Mouse (Mus musculus): ENCODE measurements around the gene Rbsn. TPM values are rescaled to one million over a fixed set of nuclear protein-coding genes. Genes with fewer than 3 reads are reported as not detected.

Rbsn gene
- polyA plus RNA-seq (2015; fragmentation: Nextera tagmentation; extraction: Ambion mirVana) = 13.6 and 14.7 TPM in 2 replicates

DNA sequence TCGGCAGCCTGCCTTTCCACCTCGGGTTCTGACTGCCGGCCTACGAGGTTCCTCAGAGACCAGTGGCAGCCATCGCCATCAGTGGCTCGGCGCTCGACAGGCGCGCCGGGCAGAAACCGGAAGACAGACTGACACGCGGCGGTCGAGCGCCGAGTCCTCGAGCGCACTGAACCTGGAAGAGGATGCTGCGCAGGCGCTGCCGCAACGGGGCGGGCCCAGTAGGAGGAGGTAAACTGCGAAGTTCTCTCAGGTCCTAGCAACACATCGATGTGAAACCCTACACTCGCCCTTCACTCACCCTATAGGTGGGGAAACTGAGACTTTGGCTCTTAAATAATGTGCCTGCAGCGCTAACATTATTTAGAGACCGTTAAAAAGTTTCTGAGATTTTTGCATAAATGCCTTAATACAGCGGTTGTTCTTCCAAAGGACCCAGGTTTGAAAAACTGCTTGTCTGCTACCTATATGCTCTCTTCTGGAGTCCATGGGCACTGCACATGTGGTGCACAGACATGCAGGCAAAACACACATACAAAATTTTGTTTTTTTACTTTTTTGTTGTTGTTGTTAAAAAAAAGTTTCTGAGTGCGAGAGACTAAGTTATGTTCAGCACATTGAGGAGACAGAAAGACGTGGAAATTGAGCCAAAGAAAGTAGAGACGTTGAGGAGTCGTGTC lies at the start of gene Rbsn:
TSS of gene Rbsn (minus strand) at position 153 of the 677 bp plus-strand sequence.
- no peaks in the 10 kb centered on the region for H3K9me3 ChIP-seq
- WGBS = 9% methylated on average over 35 of the region's 35 CpGs
- H3K27me3 ChIP-seq (replicated peaks) = no peaks in the 10 kb centered on the region
- H3K4me3 ChIP-seq = peak within 1 kb of the TSS; percentile 79
- peak within 1 kb of the TSS; percentile 80 for H3K27ac ChIP-seq (replicated peaks)
- ATAC-seq (ENCODE audit: extremely low read depth, insufficient number of reproducible peaks, low FRiP score, low TSS enrichment) = peak; percentile 86
- peaks cover 16% of the 10 kb centered on the region for H3K36me3 ChIP-seq
- peaks cover 16% of the 10 kb centered on the region for H3K4me1 ChIP-seq
- H3K9ac ChIP-seq = peak within 1 kb of the TSS; percentile 96
- peak within 1 kb of the TSS; percentile 97 for H3K4me2 ChIP-seq

DNA sequence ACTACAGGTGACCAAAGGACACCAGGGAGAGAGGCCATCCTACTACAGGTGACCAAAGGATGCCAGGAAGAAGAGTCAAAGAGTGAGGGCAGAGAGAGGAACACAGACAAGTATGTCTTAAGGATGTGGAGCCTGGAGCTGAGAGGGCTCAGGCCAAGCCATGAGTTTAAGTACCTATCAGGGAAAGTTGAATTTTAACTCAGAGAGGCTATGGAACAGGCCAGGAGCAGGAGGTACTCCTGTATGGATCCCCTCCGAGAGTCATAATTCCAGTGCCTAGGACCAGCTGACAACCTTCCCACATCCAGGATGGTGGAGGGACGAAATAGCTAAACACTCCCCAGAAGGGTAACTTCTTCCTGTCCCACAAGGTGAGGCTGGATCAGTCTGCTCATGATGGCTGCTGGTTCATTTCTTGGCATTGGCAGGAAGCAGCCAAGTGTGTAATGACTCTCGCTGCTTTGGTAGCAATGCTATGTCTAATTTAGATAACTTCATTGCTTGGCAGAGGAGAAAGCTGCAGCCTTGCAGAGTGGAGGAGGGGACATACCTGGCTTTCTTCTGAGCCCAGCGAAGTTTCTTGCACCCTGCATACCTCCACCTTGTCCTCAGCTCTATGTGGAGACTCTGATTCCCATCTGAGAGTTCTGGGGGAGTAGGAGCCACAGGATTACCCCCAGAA lies 46.6 kb upstream of the Rbsn start:
- Histone ChIP-seq H3K27ac (replicated peaks) (no peak overlapping the region), H3K9me3 (no peaks in the 10 kb centered on the region), H3K4me2 (no peak overlapping the region), H3K36me3 (no peaks in the 10 kb centered on the region), H3K27me3 (replicated peaks) (peaks cover 15% of the 10 kb centered on the region), H3K4me3 (no peak overlapping the region), H3K9ac (no peak overlapping the region), H3K4me1 (0 out of 2 replicates have a peak, but pooled peaks cover 2% of the 10 kb centered on the region)
- no peak for ATAC-seq (ENCODE audit: extremely low read depth, insufficient number of reproducible peaks, low FRiP score, low TSS enrichment)
- 52% methylated on average over 4 of the region's 4 CpGs for WGBS

DNA sequence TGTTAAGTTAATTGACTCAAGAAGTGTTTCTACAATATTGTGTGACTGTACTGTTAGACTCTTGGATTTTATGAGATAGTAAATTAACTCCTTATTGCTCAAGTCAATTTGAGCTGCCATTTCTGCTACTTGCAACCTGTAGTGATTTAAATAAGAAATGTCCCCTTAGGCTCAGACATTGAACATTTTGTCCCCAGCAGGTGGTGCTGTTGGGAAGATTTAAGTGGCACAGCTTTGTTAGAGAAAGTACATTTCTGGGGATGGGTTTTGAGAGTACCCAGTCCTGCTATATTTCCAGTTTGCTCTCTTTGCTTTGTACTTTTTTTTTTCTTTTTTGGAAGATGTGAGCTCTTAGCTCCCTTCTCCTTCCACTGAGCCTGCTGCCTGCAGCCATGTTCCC lies 40.6 kb upstream of the Rbsn start:
- H3K4me3 ChIP-seq = no peak overlapping the region
- ATAC-seq (ENCODE audit: extremely low read depth, insufficient number of reproducible peaks, low FRiP score, low TSS enrichment) = no peak
- no peak overlapping the region for H3K9ac ChIP-seq
- H3K4me1 ChIP-seq = 0 out of 2 replicates have a peak, but pooled peaks cover 2% of the 10 kb centered on the region
- no peaks in the 10 kb centered on the region for H3K36me3 ChIP-seq
- H3K4me2 ChIP-seq = no peak overlapping the region
- H3K27me3 ChIP-seq (replicated peaks) = peaks cover 6% of the 10 kb centered on the region
- H3K27ac ChIP-seq (replicated peaks) = no peak overlapping the region
- peaks cover 4% of the 10 kb centered on the region; the same call in 1 of the 2 replicates for H3K9me3 ChIP-seq

DNA sequence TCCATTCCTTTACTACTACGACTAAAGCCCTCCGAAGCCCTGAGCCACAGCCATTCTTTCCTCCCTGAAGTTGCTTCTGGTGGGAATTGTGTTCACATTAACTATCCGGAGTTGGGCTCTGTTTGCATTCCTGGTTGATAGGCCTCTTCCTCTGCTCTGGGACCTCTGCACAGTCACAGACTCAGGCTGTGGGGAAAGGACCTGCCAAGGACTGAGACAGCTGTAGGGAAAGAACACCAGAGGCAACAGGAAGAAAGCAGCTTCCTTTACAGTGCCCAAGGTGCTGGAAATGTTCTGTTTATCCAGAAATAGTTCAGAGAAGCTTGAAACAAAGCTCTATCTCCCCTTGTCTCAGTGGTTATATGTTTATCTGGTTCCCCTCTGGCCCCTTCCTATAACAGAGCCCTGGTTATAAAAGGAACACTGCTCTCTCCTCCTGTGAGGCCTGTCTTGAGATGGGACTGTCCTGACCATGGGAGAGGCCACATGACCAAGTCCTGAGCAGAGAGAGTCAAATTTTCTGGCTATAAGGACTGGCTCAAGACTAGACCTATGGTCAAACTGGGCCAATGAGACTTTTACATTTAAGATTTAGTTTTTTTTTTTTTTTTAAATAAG lies 38.6 kb upstream of the Rbsn start:
- WGBS = 40% methylated on average over 3 of the region's 3 CpGs
- no peak for ATAC-seq (ENCODE audit: extremely low read depth, insufficient number of reproducible peaks, low FRiP score, low TSS enrichment)

DNA sequence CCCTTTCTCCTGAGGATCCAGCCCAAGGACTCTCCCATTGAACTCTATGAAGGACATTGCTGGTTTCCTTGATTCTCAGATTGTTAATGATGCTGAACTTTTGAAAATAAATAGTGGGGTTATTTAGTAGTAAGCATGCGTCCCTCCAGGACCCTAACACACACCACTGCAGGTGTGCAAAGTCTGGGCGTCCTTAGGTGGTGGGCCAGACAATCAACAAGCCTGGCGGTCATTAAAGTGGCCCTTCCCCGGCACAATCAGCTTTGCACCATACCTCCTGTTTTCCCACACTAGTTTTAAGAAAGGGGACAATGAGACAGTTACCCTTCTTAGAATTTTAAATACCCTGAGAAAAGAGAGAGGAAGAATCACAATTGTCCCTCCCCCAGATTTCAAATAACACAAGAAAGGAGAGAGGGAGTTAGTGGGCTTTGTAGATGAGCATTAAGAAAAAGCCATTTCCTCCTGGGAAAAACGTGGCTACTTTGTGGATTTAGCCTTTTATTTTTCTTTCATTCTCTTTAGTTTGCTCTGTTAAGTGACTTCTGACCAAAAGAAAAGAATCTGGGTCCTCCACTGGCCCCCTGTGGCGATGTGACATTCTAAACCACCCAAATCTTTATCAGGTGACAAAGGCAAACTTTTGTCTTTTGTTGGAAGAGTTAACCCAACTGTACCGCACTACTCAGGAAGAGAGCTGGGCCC lies 32.6 kb upstream of the Rbsn start:
- WGBS = 23% methylated on average over 7 of the region's 7 CpGs
- Histone ChIP-seq H3K9me3 (no peaks in the 10 kb centered on the region), H3K4me3 (no peak overlapping the region), H3K27me3 (replicated peaks) (peaks cover 64% of the 10 kb centered on the region), H3K4me2 (no peak overlapping the region), H3K27ac (replicated peaks) (no peak overlapping the region), H3K36me3 (no peaks in the 10 kb centered on the region), H3K9ac (no peak overlapping the region), H3K4me1 (peaks cover 8% of the 10 kb centered on the region)
- ATAC-seq (ENCODE audit: extremely low read depth, insufficient number of reproducible peaks, low FRiP score, low TSS enrichment) = no peak

More for the DNA sequence above, 38.6 kb upstream of the Rbsn start:
- H3K27me3 ChIP-seq (replicated peaks) = peaks cover 4% of the 10 kb centered on the region; the same call in 1 of the 2 replicates
- H3K4me1 ChIP-seq = no peaks in the 10 kb centered on the region
- H3K4me3 ChIP-seq = no peak overlapping the region
- no peak overlapping the region for H3K4me2 ChIP-seq
- H3K9me3 ChIP-seq = peaks cover 4% of the 10 kb centered on the region; the same call in 1 of the 2 replicates
- no peak overlapping the region for H3K9ac ChIP-seq
- no peaks in the 10 kb centered on the region for H3K36me3 ChIP-seq
- peak overlapping the region; percentile 76 for H3K27ac ChIP-seq (replicated peaks)

DNA sequence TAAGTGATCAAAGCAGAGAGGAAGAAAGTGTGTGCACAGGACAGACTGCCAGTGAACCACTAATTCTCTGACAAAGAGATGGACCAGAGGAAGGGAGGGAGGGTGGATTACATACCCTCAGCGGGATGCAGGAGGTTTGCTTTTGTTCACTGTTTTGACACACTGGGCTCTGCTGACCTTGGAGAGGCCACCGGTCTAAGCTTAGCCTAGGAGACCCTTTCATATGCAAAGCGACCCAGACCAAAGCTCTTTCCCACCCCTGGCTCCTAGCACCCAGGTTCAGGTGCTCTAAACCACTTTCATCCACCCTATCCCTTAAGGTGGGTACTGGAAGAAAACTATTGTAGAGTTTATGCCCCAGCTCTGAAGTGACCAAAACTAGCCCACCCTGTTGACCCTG lies 31.6 kb upstream of the Rbsn start:
- Histone ChIP-seq H3K36me3 (no peaks in the 10 kb centered on the region), H3K4me1 (peaks cover 8% of the 10 kb centered on the region), H3K27me3 (replicated peaks) (peaks cover 72% of the 10 kb centered on the region), H3K9me3 (no peaks in the 10 kb centered on the region), H3K9ac (no peak overlapping the region), H3K4me3 (no peak overlapping the region), H3K4me2 (no peak overlapping the region), H3K27ac (replicated peaks) (no peak overlapping the region)
- WGBS = 21% methylated on average over 3 of the region's 3 CpGs
- no peak for ATAC-seq (ENCODE audit: extremely low read depth, insufficient number of reproducible peaks, low FRiP score, low TSS enrichment)

DNA sequence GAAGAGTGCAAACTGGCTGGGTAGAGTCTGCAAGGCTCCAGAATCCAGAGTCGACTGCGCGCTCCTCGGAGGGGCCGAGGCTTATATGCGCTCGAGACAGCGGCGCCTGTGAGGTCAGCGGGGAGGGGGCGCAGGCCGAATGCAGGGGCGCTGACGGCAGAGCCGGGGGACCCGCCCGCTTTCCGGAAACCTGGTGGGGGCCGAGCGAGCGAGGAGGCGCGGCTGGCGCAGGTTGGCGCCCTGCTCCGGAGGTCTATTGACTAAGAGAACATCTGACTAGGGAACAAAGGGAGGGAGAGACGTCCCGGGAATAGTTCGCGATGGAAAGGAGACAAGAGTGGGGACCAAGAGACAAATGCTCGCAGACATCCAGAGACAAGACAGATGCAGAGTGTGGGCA lies 29.9 kb upstream of the Rbsn start, which contains the start of gene Trh:
TSS of gene Trh (minus strand) at position 60 of the 400 bp plus-strand sequence.
- H3K4me1 ChIP-seq = peaks cover 8% of the 10 kb centered on the region
- no peaks in the 10 kb centered on the region for H3K9me3 ChIP-seq
- no peak for ATAC-seq (ENCODE audit: extremely low read depth, insufficient number of reproducible peaks, low FRiP score, low TSS enrichment)
- peak within 1 kb of the TSS; percentile 71 for H3K4me2 ChIP-seq
- H3K4me3 ChIP-seq = peak within 1 kb of the TSS; percentile 49
- peak within 1 kb of the TSS; percentile 73 for H3K9ac ChIP-seq
- no peaks in the 10 kb centered on the region for H3K36me3 ChIP-seq
- no peak within 1 kb of the TSS for H3K27ac ChIP-seq (replicated peaks)
- 1% methylated on average over 31 of the region's 31 CpGs for WGBS
- peaks cover 72% of the 10 kb centered on the region for H3K27me3 ChIP-seq (replicated peaks)

DNA sequence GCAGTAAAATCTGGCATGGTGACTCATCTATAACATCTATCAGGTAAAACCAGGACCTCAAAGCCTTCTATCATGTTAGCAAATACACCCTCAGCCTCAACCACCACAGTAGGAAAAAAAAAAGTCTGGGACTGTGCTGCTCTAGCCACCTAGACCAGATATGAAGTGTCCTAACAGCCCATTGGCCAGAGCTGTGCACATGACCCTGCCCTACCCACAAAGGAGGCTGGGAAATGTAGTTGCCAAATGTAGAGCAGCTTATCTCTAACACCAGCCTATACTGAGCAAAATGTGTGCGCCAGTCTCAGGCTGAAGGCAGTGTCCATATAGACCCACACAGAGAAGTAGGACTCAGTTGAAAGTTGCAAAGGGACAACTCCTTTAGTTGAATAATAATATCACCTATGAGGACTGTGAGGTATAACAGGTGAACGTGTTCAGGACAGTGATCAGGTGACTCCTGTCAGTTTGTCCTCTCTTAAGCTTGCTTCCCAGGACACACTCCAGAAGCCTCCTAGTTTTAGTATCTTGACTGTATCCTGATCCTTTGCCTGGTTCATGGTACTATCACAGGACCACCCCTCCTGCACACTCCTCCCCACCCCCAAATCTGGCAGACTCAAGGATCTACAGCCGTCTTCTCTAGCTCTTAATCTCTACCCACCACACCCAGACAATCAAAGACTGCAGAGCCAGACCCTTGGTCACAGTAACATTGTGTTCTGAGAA lies 26.6 kb upstream of the Rbsn start:
- Histone ChIP-seq H3K4me1 (peaks cover 8% of the 10 kb centered on the region), H3K27me3 (replicated peaks) (peaks cover 48% of the 10 kb centered on the region), H3K4me3 (no peak overlapping the region), H3K36me3 (no peaks in the 10 kb centered on the region), H3K9ac (no peak overlapping the region), H3K4me2 (no peak overlapping the region), H3K27ac (replicated peaks) (no peak overlapping the region), H3K9me3 (no peaks in the 10 kb centered on the region)
- 47% methylated on average over 3 of the region's 3 CpGs for WGBS
- ATAC-seq (ENCODE audit: extremely low read depth, insufficient number of reproducible peaks, low FRiP score, low TSS enrichment) = peak; percentile 52; the same call in 1 of the 2 replicates

DNA sequence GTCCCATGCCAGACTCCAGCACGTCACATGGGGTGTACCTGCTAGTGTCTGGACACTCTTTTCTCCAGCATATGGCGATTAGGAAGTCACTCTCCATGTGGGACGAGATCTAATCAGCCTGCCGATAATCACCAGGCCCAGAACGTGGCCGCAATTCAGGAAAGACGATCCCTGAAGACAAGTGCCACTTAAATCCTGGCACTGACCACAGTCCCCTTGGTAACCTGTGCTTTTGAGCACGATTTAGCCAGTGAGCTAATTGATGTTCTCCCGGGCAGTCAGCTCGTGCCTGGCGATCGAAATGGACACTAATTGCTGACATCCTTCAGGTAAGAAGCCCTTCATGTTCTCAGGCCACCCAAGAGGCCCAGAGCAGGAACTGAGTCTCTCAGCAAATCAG lies 20.3 kb upstream of the Rbsn start:
- Histone ChIP-seq H3K4me2 (no peak overlapping the region), H3K27ac (replicated peaks) (no peak overlapping the region), H3K4me3 (no peak overlapping the region), H3K9ac (no peak overlapping the region), H3K4me1 (no peaks in the 10 kb centered on the region), H3K36me3 (no peaks in the 10 kb centered on the region), H3K27me3 (replicated peaks) (no peaks in the 10 kb centered on the region), H3K9me3 (no peaks in the 10 kb centered on the region)
- no peak for ATAC-seq (ENCODE audit: extremely low read depth, insufficient number of reproducible peaks, low FRiP score, low TSS enrichment)
- 55% methylated on average over 12 of the region's 12 CpGs for WGBS

DNA sequence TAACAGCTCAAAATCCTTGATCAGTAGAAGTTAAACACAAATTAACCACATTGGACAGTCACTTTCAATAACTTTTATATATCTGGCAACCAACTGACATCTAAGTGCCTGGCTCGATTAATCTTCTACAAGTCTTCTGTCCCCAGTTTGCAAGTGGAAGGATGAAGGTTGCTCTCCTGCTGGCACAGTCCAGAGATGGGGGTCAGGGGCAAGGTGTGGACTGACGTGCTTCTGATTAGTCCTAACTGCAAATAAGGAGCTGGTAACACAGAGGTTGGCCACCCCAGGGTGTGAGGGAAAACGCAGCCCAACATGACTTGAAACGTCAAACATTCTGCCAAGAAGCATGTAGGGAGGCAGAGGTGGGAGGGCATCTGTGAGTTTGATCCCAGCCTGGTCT lies 17.0 kb upstream of the Rbsn start:
- Histone ChIP-seq H3K36me3 (no peaks in the 10 kb centered on the region), H3K27ac (replicated peaks) (no peak overlapping the region), H3K4me3 (no peak overlapping the region), H3K9ac (no peak overlapping the region), H3K27me3 (replicated peaks) (0 out of 2 replicates have a peak, but pooled peaks cover 4% of the 10 kb centered on the region), H3K4me1 (no peaks in the 10 kb centered on the region), H3K9me3 (no peaks in the 10 kb centered on the region), H3K4me2 (no peak overlapping the region)
- ATAC-seq (ENCODE audit: extremely low read depth, insufficient number of reproducible peaks, low FRiP score, low TSS enrichment) = no peak
- 52% methylated on average over 4 of the region's 4 CpGs for WGBS
